8 mouse cellular contexts compared by ENCODE assay signal in the genomic region with DNA sequence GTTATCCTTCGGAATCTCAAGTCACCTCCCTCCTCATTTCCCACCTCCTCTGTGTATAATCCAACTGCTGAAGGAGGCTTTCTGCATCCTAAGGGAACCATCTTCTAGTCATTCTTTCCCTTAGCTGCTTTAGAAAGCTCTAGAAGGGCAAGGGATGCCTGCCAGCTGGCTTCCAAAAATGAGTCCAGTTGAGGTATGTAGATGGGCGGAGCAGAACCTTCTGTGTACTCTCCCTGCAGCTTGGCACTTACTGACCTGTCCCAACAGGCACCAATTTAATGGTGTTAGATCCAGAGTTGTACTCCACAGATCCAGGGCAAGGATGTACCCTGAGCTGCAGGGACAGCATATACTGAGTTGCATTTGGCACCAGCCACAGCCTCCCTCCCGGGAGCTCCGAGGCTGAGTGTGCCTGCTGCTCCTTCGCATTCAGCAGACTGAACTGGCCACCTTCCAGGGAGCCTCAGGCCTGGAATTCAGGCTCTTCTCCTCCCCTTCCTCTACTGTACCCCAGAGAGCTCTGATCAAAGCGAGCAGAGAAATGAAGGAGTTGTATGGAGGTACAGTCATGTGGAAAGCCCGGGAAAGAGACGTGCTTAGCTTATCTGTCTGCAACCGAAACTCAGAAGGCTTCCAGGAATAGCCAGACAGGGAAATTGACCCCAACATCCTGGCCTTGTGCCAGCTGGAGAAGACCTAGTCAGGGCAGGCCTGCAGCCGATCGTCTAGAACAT.
DNase-seq lines count a peak whose midpoint lies in the region; ATAC-seq and TF ChIP-seq lines count a peak whose summit lies in the region.

No protein-coding gene starts in this region.

- 45% methylated on average over 11 of the region's 11 CpGs for WGBS in hindbrain, embryonic 13.5 days

- no peak for TF ChIP-seq CTCF in brain, embryonic 14.5 days (IDR thresholded peaks at IDR 0.05; ENCODE audit: borderline replicate concordance, extremely low read depth, insufficient read depth, insufficient read length)

- no peaks in the 10 kb centered on the region for H3K9me3 ChIP-seq in ES-E14 (ENCODE audit: control insufficient read depth, insufficient read depth, low read depth, low read length)
- no peaks in the 10 kb centered on the region for H3K9me3 ChIP-seq in hindbrain, embryonic 13.5 days

- H3K9ac ChIP-seq in ES-E14 (ENCODE audit: insufficient read depth, low read depth, low read length, poor library complexity, severe bottlenecking): no peak overlapping the region
- no peak overlapping the region for H3K9ac ChIP-seq in hindbrain, embryonic 13.5 days

- no peaks in the 10 kb centered on the region for H3K36me3 ChIP-seq in ES-E14 (ENCODE audit: control insufficient read depth, insufficient read depth, low read length, poor library complexity, severe bottlenecking)
- no peaks in the 10 kb centered on the region for H3K36me3 ChIP-seq in hindbrain, embryonic 13.5 days

- no peak for TF ChIP-seq POLR2A in brain, embryonic 14.5 days (IDR thresholded peaks at IDR 0.05; ENCODE audit: borderline replicate concordance, extremely low read depth, insufficient read depth, insufficient read length, poor library complexity, severe bottlenecking)

- peak; percentile 66 for ATAC-seq in hindbrain, embryonic 13.5 days (ENCODE audit: low FRiP score)

- in situ Hi-C loops in ES-E14 (cut with MboI; ENCODE audit: low sequenced_read_pairs in 2 of 2, unreplicated experiment in 2 of 2): no loop called here

- H3K4me3 ChIP-seq in ES-E14 (ENCODE audit: insufficient read depth in 1 of 2, low read depth in 1 of 2, low read length in 2 of 2, poor library complexity in 1 of 2, severe bottlenecking in 1 of 2): no peak overlapping the region
- H3K4me3 ChIP-seq in hindbrain, embryonic 13.5 days: no peak overlapping the region

- DNase-seq in ES-E14 (ENCODE audit: low read depth, low spot score): no peak
- DNase-seq in brain, embryonic 14.5 days (ENCODE audit: low read depth): peak; percentile 94
- peak; percentile 52 for DNase-seq in gastrocnemius, adult 18-20 months (ENCODE audit: low spot score)
- peak; percentile 46 to 65 for DNase-seq in layer of hippocampus, postnatal 14 days (ENCODE audit: low spot score in 2 of 2)
- peak; percentile 53 for DNase-seq in lung, postnatal 36 days
- DNase-seq in urinary bladder, postnatal 14 days (ENCODE audit: low spot score): peak; percentile 75
- no peak for DNase-seq in spleen, postnatal 14 days (ENCODE audit: low spot score in 2 of 2)

- H3K27ac ChIP-seq in ES-E14 (ENCODE audit: insufficient read depth, low read depth, low read length, poor library complexity, severe bottlenecking): 0 out of 2 replicates have a peak overlapping the region, but pooled peaks have one; percentile 24
- H3K27ac ChIP-seq in hindbrain, embryonic 13.5 days: peak overlapping the region; percentile 61

- H3K4me2 ChIP-seq in hindbrain, embryonic 13.5 days: no peak overlapping the region

- peaks cover 2 to 15% of the 10 kb centered on the region in 2 experiments; a peak in 3 of 4 replicates for H3K4me1 ChIP-seq in ES-E14 (ENCODE audit: control insufficient read depth in 2 of 2, insufficient read depth in 2 of 2, low read length in 2 of 2, poor library complexity in 1 of 2)
- peaks cover 29% of the 10 kb centered on the region for H3K4me1 ChIP-seq in hindbrain, embryonic 13.5 days (replicated peaks)

- no peaks in the 10 kb centered on the region for H3K27me3 ChIP-seq in hindbrain, embryonic 13.5 days

TF ChIP-seq in ES-E14, 5 proteins besides CTCF, POLR2A, EP300 and RAD21:
- no peak for TF ChIP-seq CHD2 (IDR thresholded peaks at IDR 0.05; ENCODE audit: low read depth, low read length)
- no peak for TF ChIP-seq ZNF384 (IDR thresholded peaks at IDR 0.05; ENCODE audit: low read depth, low read length)
- no peak for TF ChIP-seq ZC3H11A (IDR thresholded peaks at IDR 0.05; ENCODE audit: borderline replicate concordance, low read depth, low read length)
- TF ChIP-seq HCFC1 (IDR thresholded peaks at IDR 0.05; ENCODE audit: borderline replicate concordance, insufficient read depth, low read length): no peak
- no peak for TF ChIP-seq MAFK (IDR thresholded peaks at IDR 0.05; ENCODE audit: insufficient read depth, low read depth, low read length)

Comparison
In these comparisons a context has a peak if more than half of its experiments do, and no peak if none do; other contexts are left out.
1. DNase-seq: peak in brain, embryonic 14.5 days (single experiment), gastrocnemius, adult 18-20 months (single experiment), layer of hippocampus, postnatal 14 days (2 of 2), lung, postnatal 36 days (single experiment) and urinary bladder, postnatal 14 days (single experiment); none in ES-E14 (single experiment) and spleen, postnatal 14 days (0 of 2).